Comparison of ENCODE assay signal across 8 mouse cellular contexts in the genomic region with DNA sequence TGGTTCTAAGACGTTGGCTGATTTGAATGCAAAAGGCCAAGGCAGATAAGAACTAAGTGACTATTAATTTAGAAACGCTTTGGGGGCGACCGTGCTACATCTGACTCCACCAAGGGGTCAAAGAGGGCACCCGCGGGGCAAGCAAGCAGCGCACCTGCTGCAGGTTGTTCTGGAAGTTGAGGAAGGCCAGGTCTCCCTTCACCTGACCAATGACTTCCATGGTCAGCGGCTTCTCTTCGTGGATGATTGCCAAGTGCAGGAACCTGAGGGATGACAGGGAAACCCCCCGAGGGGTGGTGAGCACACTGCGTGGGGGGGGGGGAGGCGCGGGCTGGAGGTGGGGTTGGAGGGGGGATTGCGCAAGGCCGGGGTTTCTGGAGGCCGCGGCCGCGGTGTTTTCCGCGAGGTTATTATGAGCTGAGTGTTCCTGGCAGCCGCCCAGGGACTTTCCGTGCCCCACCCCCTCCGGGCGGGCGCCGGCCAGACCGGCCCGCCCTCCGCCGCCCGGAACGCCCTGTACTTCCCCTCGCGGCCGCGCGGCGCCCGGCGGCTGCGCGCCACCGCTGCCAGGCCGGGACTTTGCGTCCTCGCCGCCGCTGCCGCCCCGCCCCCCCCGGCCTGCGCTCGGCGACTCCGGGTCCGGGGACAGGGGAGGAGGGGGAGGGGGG. TPM values are rescaled to one million over a fixed set of nuclear protein-coding genes. Genes with fewer than 3 reads are reported as not detected.
DNase-seq lines count a peak whose midpoint lies in the region; ATAC-seq lines count a peak whose summit lies in the region.

No protein-coding gene starts in this region.

- peak; percentile 96 for DNase-seq in T-cell, adult 2 months (ENCODE audit: low spot score)
- peak; percentile 90 to 92 for DNase-seq in cerebellum, postnatal 36 days
- peak; percentile 83 to 86 for DNase-seq in frontal cortex, postnatal 36 days (ENCODE audit: low spot score in 2 of 2)
- DNase-seq in left cerebral cortex, adult 18-20 months (ENCODE audit: low spot score in 2 of 2) = peak; percentile 84 to 87
- DNase-seq in lung, postnatal 4 days = peak; percentile 98
- peak; percentile 94 for DNase-seq in retina, postnatal 1 day
- peak; percentile 95 to 96 for DNase-seq in urinary bladder, adult 18-20 months (ENCODE audit: low spot score in 2 of 2)

- 3% methylated on average over 33 of the region's 57 CpGs for whole genome bisulfite sequencing in hindbrain, embryonic 15.5 days

- H3K4me3 ChIP-seq in hindbrain, embryonic 15.5 days = peak overlapping the region; percentile 71

- H3K27ac ChIP-seq in hindbrain, embryonic 15.5 days (replicated peaks) = peak overlapping the region; percentile 95

- peak; percentile 85 for ATAC-seq in hindbrain, embryonic 15.5 days (ENCODE audit: low FRiP score, low read depth)

- peak overlapping the region; percentile 95 for H3K4me2 ChIP-seq in hindbrain, embryonic 15.5 days

- H3K9me3 ChIP-seq in hindbrain, embryonic 15.5 days = no peaks in the 10 kb centered on the region

- no peaks in the 10 kb centered on the region for H3K27me3 ChIP-seq in hindbrain, embryonic 15.5 days

- H3K9ac ChIP-seq in hindbrain, embryonic 15.5 days = peak overlapping the region; percentile 89

- peaks cover 35% of the 10 kb centered on the region for H3K4me1 ChIP-seq in hindbrain, embryonic 15.5 days (replicated peaks)

- peaks cover 27% of the 10 kb centered on the region for H3K36me3 ChIP-seq in hindbrain, embryonic 15.5 days

RNA-seq across cellular contexts. Expression of gene Nfkbia, which starts 0.8 kb away (rescaled TPM):
- 61.6 and 62.6 TPM in 2 replicates for polyA plus RNA-seq in hindbrain, embryonic 15.5 days (2015; fragmentation: Nextera tagmentation; extraction: Ambion mirVana)
- 10 to 100 TPM; 27.2 to 32.0 TPM for total RNA-seq in left cerebral cortex, adult 18-20 months (2021)

Comparison
In these comparisons a context has a peak if more than half of its experiments do, and no peak if none do; other contexts are left out.
1. Peak in every context shown above with its lines: DNase-seq, ATAC-seq, H3K4me3 ChIP-seq and H3K27ac ChIP-seq.